Mouse (Mus musculus) heart, adult 2 months (tissue): ENCODE data around the gene Nup133.

Experiments
- CTCF ChIP-seq: fragments of 200-600 bp; IDR thresholded peaks from 2 replicates; pipeline ENCODE4 v1.8.1; 2022; ENCODE audit warnings: antibody characterized with exemption, mild to moderate bottlenecking, moderate library complexity
- EP300 ChIP-seq: fragments of 200-500 bp; IDR thresholded peaks from 2 replicates; pipeline ENCODE4 v1.6.1; 2011; ENCODE audit warnings: low read depth, low read length, control low read depth; ENCODE audit not compliant: insufficient read depth
- POLR2A ChIP-seq: fragments of 200-500 bp; IDR thresholded peaks from 2 replicates; pipeline ENCODE4 v1.6.1; 2011; ENCODE audit warnings: mild to moderate bottlenecking, low read depth, low read length, control low read depth; ENCODE audit not compliant: insufficient read depth

DNA sequence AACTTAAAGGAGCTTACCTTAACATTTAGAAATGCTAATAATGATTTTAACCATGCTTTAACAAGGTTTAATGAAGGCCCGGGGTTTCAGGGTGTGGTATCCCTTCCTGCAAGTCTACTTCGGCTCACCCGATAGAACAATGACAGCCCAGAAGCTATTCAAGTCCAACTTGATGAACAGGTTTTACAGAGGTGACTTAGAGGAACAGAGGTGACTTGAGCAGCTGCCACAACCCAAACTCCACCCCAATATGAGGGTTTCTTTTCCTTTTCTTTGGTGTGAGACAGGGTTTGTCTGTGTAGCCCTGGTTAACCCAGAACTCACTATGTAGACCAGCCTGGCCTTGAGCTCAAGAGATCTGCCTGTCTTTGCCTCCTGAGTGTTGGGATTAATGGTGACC lies 44.9 kb upstream of the Nup133 start:
- TF ChIP-seq POLR2A = no peak
- no peak for TF ChIP-seq CTCF
- no peak for TF ChIP-seq EP300
